Mouse (Mus musculus) kidney, adult 2 months (tissue): ENCODE data around the gene Vcpkmt.

Experiments
- CTCF ChIP-seq: fragments of 200-500 bp; conservative IDR thresholded peaks from 2 replicates; pipeline ENCODE4 v1.5.1; 2011; ENCODE audit warnings: low read depth, mild to moderate bottlenecking, control low read depth, low read length, moderate library complexity, mixed read lengths; ENCODE audit not compliant: insufficient read depth, insufficient read length
- POLR2A ChIP-seq: fragments of 200-500 bp; IDR thresholded peaks from one replicate; pipeline ENCODE4 v1.6.1; 2011; ENCODE audit warnings: low read depth, low read length, control low read depth

DNA sequence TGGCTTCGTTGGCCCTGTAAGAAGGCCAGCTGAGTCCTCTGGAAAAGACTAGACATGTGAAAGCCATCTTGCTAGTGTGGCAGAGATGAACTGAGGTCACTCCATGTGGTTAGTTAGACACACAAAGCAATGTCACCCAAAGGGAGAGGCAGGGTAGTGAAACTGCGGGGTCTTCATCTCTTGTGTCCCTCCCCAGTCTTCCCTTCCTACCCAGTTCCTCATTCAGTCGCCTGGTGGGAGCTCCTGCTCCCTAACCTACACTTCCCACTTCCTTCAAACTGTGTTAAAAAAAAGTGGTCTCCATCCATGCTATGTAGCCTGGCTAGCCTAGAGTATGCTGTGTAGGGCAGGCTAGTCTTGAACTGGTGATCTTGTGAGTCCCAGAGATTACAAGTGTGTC is 50.3 kb downstream of the Vcpkmt start:
- TF ChIP-seq CTCF = no peak
- no peak for TF ChIP-seq POLR2A
